Mouse (Mus musculus): Measurements from ENCODE around the gene Ankfn1.

Ankfn1 gene

DNA sequence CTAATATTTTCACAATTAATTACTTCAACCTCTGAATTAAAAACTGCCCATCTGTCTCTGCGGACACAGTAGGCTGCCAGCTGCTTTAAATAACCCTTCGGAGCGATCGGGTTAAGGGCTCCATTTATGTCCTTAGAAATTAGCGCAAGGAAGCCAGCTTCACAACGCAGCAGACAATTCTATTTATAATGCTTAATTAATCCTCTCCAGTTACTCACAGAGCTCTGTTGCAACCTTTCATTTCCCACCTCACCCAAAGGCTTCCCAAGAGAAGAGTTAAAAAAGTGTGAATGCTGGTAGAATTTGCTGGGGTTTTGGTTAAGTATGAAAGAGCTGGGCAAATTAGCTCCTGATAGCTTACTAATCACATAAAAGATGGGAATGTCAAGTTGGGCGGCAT is 275.7 kb downstream of the Ankfn1 start:
- DNase-seq (ENCODE audit: low read depth, low spot score), result no peak
- H3K36me3 ChIP-seq (ENCODE audit: control insufficient read depth, insufficient read depth, low read length, poor library complexity, severe bottlenecking), result no peaks in the 10 kb centered on the region
- no peaks in the 10 kb centered on the region for H3K27me3 ChIP-seq (ENCODE audit: control insufficient read depth, insufficient read depth, low read length, poor library complexity, severe bottlenecking)

DNA sequence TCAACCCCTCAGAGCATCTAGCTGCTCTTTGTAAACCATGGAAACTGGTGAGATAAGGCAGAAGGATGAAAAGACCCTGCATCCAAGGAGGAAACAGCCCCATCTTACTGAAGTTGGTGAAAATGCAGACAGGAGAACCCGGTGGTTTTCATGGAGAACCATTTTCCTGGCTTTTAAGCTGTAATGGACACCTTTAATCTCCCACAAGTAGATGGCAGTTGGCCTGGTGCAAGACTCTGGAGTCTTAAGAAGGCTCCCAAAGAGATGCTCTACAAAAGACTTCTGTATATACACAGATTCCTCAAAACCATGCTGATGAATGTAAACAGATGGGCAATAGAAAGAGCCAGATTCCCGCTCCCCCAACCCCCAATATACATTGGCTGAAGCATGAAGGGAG is 276.5 kb downstream of the Ankfn1 start:
- Histone ChIP-seq H3K27me3 (ENCODE audit: control insufficient read depth, insufficient read depth, low read length, poor library complexity, severe bottlenecking) (no peaks in the 10 kb centered on the region), H3K36me3 (ENCODE audit: control insufficient read depth, insufficient read depth, low read length, poor library complexity, severe bottlenecking) (no peaks in the 10 kb centered on the region)
- DNase-seq (ENCODE audit: low read depth, low spot score), result no peak

DNA sequence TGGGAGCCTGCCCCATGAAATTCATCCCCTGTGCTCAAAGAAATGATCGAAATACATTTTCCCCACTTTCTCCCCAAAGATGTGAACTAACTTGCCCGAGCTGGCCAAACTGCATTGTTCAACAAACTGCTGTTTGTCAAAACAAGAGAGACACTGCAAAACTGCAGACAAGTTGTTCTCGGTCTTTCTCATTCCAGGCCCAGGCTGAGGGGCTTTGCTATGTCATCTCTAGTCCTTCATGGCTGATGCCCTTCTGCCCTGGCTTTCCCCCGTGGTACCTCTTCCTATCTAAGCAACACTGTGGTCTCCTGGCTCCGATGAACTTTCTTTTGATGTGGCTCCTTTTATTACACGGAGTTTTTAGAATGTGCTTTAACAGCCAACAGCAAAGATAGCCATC is 296.4 kb downstream of the Ankfn1 start:
- no peaks in the 10 kb centered on the region for H3K27me3 ChIP-seq (ENCODE audit: control insufficient read depth, insufficient read depth, low read length, poor library complexity, severe bottlenecking)
- no peak for DNase-seq (ENCODE audit: low read depth, low spot score)

DNA sequence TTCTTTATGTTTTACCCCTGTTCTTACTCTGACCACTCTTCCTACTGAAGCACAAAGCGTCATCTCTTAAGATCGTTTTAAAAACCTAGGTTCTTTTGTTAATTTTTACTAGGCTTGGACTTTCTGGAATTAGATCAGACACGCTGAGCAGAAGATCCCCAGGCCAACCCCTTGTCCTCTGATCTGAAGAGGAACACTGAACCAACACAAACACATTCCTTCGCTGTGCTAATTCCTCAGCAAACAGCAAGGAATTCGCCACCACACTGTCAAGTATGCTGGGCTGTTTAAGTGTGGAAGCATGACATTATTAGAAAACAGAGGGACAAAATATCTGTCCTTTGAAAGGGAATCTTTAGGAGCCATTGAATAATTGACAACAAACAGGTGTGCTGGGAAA is 300.5 kb downstream of the Ankfn1 start:
- no peak for DNase-seq (ENCODE audit: low read depth, low spot score)
- H3K36me3 ChIP-seq (ENCODE audit: control insufficient read depth, insufficient read depth, low read length, poor library complexity, severe bottlenecking), result no peaks in the 10 kb centered on the region
- H3K27me3 ChIP-seq (ENCODE audit: control insufficient read depth, insufficient read depth, low read length, poor library complexity, severe bottlenecking), result no peaks in the 10 kb centered on the region

More for the DNA sequence above, 296.4 kb downstream of the Ankfn1 start:
- no peaks in the 10 kb centered on the region for H3K36me3 ChIP-seq (ENCODE audit: control insufficient read depth, insufficient read depth, low read length, poor library complexity, severe bottlenecking)

DNA sequence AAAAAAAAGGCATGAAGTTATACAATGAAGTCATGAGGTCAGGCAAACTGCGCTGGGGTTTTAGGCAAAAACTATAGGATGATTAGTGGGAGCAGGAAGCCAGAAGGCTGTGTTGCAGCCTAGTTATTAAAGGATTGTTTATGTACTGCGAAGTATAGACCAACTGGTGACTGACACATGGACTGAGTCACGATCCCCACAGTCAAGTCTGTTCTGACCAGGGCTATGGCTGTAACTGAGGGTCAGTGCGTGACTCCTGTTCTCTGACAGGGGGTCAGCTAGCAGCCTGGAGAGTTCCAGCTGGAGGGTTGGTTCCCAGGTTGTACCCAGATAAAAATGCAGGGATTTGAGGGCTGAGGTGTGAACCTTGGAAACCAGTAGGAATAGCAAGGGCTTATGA is 301.4 kb downstream of the Ankfn1 start:
- DNase-seq (ENCODE audit: low read depth, low spot score), result no peak
- Histone ChIP-seq H3K36me3 (ENCODE audit: control insufficient read depth, insufficient read depth, low read length, poor library complexity, severe bottlenecking) (no peaks in the 10 kb centered on the region), H3K27me3 (ENCODE audit: control insufficient read depth, insufficient read depth, low read length, poor library complexity, severe bottlenecking) (no peaks in the 10 kb centered on the region)

DNA sequence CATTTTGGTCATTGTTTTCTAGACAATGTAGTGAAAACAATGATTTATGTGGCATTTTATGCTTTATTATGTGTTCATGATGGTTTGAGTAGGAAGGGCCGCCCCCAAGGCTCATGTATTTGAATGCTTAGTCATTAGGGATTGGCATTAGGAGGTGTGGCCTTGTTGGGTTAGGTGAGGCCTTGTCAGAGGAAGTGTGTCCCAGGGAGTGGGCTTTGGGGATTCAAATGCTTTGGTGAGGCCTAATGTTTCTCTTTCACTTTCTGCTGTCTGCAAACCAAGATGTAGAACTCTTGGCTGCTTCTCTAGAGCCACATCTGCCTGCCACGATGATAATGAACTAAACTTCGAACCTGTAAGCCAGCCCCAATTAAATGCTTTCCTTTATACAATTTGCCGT is 304.6 kb downstream of the Ankfn1 start:
- H3K27me3 ChIP-seq (ENCODE audit: control insufficient read depth, insufficient read depth, low read length, poor library complexity, severe bottlenecking), result no peaks in the 10 kb centered on the region
- H3K36me3 ChIP-seq (ENCODE audit: control insufficient read depth, insufficient read depth, low read length, poor library complexity, severe bottlenecking), result no peaks in the 10 kb centered on the region
- DNase-seq (ENCODE audit: low read depth, low spot score), result no peak

DNA sequence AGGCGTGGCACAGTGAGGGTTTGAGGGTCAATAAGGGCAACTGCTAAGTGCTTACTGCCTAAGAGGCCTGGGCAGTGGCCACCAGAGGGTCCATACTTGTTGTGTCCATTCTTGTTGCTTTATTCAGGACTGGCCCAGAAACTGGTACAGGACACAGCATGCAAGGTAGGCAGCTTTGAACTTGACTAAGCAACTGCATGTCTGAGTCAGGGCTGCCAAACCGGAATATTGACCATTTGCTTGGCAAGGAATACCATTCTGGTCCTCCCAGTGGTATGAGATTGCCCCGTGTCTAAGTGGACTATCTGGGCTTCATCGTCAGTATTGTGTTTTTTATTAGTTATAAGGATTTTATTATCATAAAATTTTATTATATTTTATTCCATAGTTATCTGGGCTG is 312.1 kb downstream of the Ankfn1 start:
- Histone ChIP-seq H3K27me3 (ENCODE audit: control insufficient read depth, insufficient read depth, low read length, poor library complexity, severe bottlenecking) (no peaks in the 10 kb centered on the region), H3K36me3 (ENCODE audit: control insufficient read depth, insufficient read depth, low read length, poor library complexity, severe bottlenecking) (no peaks in the 10 kb centered on the region)
- no peak for DNase-seq (ENCODE audit: low read depth, low spot score)

DNA sequence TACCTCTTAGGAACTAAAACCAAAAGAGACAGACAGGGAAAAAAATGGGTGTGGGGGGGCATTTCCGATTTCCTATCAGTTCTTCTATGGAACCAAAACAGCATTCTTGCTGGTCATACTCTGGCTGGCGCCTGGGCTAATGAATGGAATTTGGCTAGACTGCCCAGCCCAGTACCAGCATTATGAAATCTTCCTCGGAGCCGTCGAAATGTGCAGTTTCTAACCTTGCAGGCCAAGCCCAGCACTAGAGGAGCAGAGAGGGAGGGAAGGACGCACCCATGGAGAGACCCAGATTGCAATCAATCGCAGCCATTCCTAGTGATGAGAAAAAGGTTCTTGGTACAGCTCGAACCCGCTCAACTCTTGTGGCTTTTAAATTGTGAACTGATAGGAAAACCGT is 315.2 kb downstream of the Ankfn1 start:
- H3K27me3 ChIP-seq (ENCODE audit: control insufficient read depth, insufficient read depth, low read length, poor library complexity, severe bottlenecking), result no peaks in the 10 kb centered on the region
- DNase-seq (ENCODE audit: low read depth, low spot score), result no peak
- H3K36me3 ChIP-seq (ENCODE audit: control insufficient read depth, insufficient read depth, low read length, poor library complexity, severe bottlenecking), result no peaks in the 10 kb centered on the region

DNA sequence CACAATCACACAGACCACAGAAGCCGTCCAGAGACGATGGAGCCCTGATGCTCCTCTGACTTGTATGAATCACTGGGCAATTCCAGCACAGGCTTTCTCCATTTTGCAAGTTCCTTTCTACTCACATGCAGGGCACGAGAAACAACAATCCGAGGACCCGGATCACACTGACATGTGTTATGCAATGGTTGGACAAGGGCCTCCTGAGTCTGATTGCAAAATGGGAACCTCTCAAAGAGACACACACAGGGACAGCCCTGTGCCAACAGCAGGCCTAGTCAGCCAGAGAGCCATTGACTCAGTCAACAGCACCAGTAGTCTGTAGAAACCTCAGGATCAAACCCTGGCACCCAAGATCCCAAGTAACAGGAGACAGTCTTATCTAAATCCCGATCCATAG is 318.0 kb downstream of the Ankfn1 start:
- Histone ChIP-seq H3K27me3 (ENCODE audit: control insufficient read depth, insufficient read depth, low read length, poor library complexity, severe bottlenecking) (no peaks in the 10 kb centered on the region), H3K36me3 (ENCODE audit: control insufficient read depth, insufficient read depth, low read length, poor library complexity, severe bottlenecking) (no peaks in the 10 kb centered on the region)
- DNase-seq (ENCODE audit: low read depth, low spot score), result no peak

DNA sequence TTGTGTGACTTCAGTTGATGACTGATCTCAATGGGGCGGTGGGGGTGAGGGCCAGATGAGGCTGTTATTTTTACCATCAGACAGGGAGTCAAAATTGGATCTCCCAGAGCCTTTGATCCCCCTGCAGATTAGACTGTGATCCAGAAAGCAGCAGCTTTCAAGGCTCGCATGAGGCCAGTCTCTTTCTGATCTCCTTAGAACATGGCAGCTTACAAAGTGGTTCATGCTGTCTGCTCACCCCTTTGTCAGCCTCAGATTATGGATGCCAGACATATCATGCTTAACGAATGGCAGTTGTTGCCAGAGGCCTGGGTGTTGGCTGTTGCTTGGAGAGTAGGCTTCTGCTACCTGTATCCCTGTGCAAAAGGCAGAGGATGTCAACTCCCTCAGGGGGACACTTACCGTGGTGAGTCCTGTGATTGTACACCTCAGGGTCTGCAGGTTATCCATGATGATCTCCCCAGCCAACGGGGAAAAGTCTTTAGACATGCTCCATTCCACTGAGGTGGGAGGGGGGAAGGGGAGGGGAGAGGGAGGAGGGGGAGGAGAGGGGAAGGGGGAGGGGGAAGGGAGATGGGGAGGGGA is 321.7 kb downstream of the Ankfn1 start:
- no peak for DNase-seq (ENCODE audit: low read depth, low spot score)
- no peaks in the 10 kb centered on the region for H3K36me3 ChIP-seq (ENCODE audit: control insufficient read depth, insufficient read depth, low read length, poor library complexity, severe bottlenecking)
- no peaks in the 10 kb centered on the region for H3K27me3 ChIP-seq (ENCODE audit: control insufficient read depth, insufficient read depth, low read length, poor library complexity, severe bottlenecking)

DNA sequence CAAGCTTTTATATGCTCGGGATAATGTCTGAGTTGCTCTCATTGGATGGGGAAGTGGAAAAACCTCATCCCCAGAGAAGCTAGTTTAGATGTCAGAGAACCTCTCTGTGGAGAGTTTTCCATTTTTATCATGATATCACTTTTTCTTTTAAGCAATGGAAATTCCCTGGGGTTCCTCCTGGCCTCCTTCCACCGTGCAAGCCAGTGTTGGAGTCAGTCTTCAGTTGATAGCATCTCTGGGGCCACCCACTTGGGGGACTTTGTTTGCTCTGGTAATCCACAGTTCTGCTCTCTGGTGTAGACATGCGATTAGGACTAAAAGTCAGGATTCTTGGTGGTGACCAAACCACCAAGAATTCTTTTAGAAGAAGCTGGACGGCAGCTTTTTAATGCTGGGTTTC is 322.8 kb downstream of the Ankfn1 start:
- Histone ChIP-seq H3K36me3 (ENCODE audit: control insufficient read depth, insufficient read depth, low read length, poor library complexity, severe bottlenecking) (no peaks in the 10 kb centered on the region), H3K27me3 (ENCODE audit: control insufficient read depth, insufficient read depth, low read length, poor library complexity, severe bottlenecking) (no peaks in the 10 kb centered on the region)
- no peak for DNase-seq (ENCODE audit: low read depth, low spot score)

DNA sequence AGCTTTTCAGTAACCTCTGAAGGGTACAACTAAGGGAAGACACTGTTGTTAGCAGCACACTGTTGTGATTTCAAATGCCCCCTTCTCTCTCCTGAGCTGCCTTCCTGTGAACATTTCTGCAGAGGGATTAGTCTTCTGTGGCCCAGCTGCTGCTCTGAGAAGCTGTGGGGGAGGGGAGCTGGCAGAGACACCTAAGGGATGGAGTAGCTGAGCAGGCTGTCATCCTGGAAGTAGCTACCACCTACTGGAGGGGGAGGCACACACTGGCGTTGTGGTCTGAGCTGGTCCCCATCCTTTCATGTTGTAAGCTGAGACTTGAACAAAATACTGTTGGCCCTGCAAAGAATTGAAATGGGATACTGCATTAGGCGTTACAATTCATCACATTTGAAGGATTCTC is 324.6 kb downstream of the Ankfn1 start:
- H3K27me3 ChIP-seq (ENCODE audit: control insufficient read depth, insufficient read depth, low read length, poor library complexity, severe bottlenecking), result no peaks in the 10 kb centered on the region
- no peak for DNase-seq (ENCODE audit: low read depth, low spot score)
- H3K36me3 ChIP-seq (ENCODE audit: control insufficient read depth, insufficient read depth, low read length, poor library complexity, severe bottlenecking), result no peaks in the 10 kb centered on the region

DNA sequence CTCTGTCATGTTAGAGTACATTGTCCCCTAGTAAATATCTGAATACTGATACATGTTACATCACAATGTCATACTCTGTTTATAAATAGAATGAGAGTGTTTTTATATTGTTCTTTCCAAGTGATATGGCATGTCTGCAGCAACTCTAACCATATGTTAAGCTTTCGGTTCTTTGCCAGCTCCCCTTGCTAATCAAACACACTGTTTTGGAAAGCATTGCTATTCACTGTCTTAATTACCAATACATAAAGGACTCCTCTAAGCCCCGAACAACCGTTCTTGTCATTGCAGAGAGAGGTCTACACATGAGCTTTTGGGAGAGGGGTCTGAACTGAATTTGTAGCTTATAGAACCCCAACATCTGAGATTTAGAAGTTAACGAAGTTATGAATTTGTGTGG is 327.0 kb downstream of the Ankfn1 start:
- DNase-seq (ENCODE audit: low read depth, low spot score), result no peak
- H3K27me3 ChIP-seq (ENCODE audit: control insufficient read depth, insufficient read depth, low read length, poor library complexity, severe bottlenecking), result no peaks in the 10 kb centered on the region
- H3K36me3 ChIP-seq (ENCODE audit: control insufficient read depth, insufficient read depth, low read length, poor library complexity, severe bottlenecking), result no peaks in the 10 kb centered on the region

DNA sequence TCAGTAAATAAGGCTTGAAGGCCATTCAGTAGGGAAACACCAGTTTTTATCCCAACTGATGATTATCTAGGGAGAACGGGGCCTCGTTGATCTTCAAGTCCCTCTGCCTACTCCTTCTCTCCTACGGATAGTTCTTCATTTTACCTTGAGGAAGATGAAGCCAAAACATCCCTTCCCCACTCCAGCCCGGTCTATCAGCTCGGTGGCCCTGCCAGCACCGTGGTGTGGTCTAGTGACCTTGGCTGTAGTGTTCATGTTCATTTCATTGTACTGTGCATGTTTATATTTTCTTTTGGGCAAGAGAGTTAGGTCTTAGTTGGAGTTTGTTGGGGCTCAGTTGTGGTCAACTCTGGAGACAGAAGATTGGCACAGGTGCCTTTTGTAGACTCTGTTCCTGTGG is 328.5 kb downstream of the Ankfn1 start:
- Histone ChIP-seq H3K36me3 (ENCODE audit: control insufficient read depth, insufficient read depth, low read length, poor library complexity, severe bottlenecking) (no peaks in the 10 kb centered on the region), H3K27me3 (ENCODE audit: control insufficient read depth, insufficient read depth, low read length, poor library complexity, severe bottlenecking) (no peaks in the 10 kb centered on the region)
- DNase-seq (ENCODE audit: low read depth, low spot score), result no peak

DNA sequence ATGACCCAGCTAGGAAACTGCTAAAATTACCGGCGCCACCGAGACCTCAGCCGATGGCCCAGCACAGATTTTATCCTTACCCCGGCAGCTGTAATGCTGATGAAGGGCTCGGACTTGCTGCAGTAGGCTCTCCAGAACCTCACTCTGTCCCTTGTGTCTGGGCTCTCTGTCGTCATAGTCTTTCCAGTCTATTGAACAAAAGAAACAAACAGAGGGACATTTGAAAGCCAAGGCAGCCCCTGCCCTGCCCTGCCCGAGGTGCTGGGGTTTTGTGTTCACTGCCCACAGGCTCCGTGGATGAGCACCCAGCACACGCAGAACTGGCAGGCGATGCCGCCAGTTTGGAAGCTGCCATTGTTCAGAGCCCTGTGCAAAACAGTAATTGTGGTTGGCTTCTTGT is 330.0 kb downstream of the Ankfn1 start:
- Histone ChIP-seq H3K27me3 (ENCODE audit: control insufficient read depth, insufficient read depth, low read length, poor library complexity, severe bottlenecking) (no peaks in the 10 kb centered on the region), H3K36me3 (ENCODE audit: control insufficient read depth, insufficient read depth, low read length, poor library complexity, severe bottlenecking) (no peaks in the 10 kb centered on the region)
- DNase-seq (ENCODE audit: low read depth, low spot score), result no peak

DNA sequence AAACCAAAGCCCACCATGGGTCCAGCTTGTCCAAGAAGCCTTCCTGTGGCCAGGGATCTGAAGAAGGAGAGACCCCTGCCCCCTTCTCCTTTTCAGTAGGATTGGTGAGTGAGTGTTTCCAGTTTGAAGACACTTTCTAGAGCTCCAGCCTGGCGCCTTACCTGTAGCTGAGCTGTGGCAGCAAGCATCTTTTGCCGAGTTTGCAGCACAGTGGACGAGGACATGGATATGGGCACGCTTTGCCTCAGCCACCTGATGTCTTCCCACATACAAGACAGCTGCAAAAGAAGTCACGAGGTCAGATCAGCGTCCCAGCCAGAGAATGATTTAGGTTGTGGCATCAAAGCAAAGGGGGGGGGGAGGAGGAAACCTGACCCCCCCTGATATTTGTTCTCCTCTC is 336.9 kb downstream of the Ankfn1 start:
- DNase-seq (ENCODE audit: low read depth, low spot score), result no peak

More for the DNA sequence above, 336.9 kb downstream of the Ankfn1 start:
- no peaks in the 10 kb centered on the region for H3K36me3 ChIP-seq (ENCODE audit: control insufficient read depth, insufficient read depth, low read length, poor library complexity, severe bottlenecking)
- no peaks in the 10 kb centered on the region for H3K27me3 ChIP-seq (ENCODE audit: control insufficient read depth, insufficient read depth, low read length, poor library complexity, severe bottlenecking)

All from splenic B cell, adult 2 months (primary cell).